Mouse (Mus musculus): ENCODE results near the gene Nppc. TPM values are rescaled to one million over a fixed set of nuclear protein-coding genes. Genes with fewer than 3 reads are reported as not detected.

The Nppc gene
- total and polyA plus RNA-seq, 3 experiments: not detected

DNA sequence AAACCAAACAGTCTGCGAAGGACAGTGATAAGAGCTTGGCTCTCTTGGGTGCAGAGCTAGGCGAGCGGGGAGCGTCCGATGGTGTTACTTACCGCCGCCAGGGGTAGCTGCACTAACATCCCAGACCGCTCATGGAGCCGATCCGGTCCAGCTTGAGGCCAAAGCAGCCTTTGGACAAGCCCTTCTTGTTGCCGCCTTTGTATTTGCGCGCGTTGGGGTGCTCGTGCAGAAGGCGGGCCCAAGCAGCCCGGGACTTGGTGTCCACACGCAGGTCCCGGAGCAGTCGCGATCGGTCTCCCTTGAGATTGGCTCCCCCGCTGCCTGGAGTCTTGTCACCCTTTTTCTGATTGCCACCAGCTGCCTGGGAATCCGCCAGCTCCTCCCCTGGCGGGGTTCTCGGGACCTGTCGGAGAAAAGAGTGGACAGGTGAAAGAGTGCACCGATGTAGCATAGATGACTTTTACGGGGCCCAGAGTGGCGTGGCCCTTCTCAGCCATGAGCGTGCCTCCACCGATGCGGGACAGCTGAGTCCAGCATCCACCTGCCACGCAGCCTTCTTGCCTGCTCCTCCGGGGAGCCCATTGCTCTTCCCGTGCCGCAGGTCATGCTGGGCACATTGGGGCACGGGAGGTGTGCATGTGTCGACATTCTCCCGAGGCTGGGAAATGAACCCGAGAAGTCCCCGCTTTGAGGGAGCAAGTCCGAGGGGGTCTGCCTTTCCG lies 658 bp downstream of the Nppc start:
- H3K27me3 ChIP-seq (ENCODE audit: control insufficient read depth in 1 of 2, insufficient read depth in 2 of 2, low read length in 2 of 2): peaks cover 0 to 3% of the 10 kb centered on the region in 2 experiments; a peak in 1 of 4 replicates
- TF ChIP-seq EP300 (IDR thresholded peaks at IDR 0.05; ENCODE audit: low read depth in 1 of 2, low read length in 2 of 2): no peak
- no peak for TF ChIP-seq GABPA (IDR thresholded peaks at IDR 0.05; ENCODE audit: low read depth, low read length)
- no peak for TF ChIP-seq SMC3 (IDR thresholded peaks at IDR 0.05; ENCODE audit: low read depth, low read length)
- no peak for TF ChIP-seq ELF1 (IDR thresholded peaks at IDR 0.05; ENCODE audit: low read depth, low read length)
- no peak for TF ChIP-seq NRF1 (IDR thresholded peaks at IDR 0.05; ENCODE audit: insufficient read depth, low read depth, low read length, poor library complexity, severe bottlenecking)
- TF ChIP-seq CHD1 (IDR thresholded peaks at IDR 0.05; ENCODE audit: low read depth, low read length): no peak
- no peak for TF ChIP-seq MAZ (IDR thresholded peaks at IDR 0.05; ENCODE audit: low read depth, low read length)
- no peak for TF ChIP-seq ETS1 (IDR thresholded peaks at IDR 0.05; ENCODE audit: low read depth, low read length)
- TF ChIP-seq SIN3A (IDR thresholded peaks at IDR 0.05; ENCODE audit: low read length): no peak
- TF ChIP-seq GATA1 (IDR thresholded peaks at IDR 0.05; ENCODE audit: low read depth, low read length): no peak
- TF ChIP-seq MAX (IDR thresholded peaks at IDR 0.05; ENCODE audit: low read length): no peak
- no peak for TF ChIP-seq POLR2AphosphoS5 (IDR thresholded peaks at IDR 0.05; ENCODE audit: borderline replicate concordance, low read depth, low read length)
- TF ChIP-seq ZC3H11A (IDR thresholded peaks at IDR 0.05; ENCODE audit: low read depth, low read length): no peak
- no peak for DNase-seq (ENCODE audit: low read depth, low spot score)
- H3K79me2 ChIP-seq (ENCODE audit: control insufficient read depth, insufficient read depth, low read length, poor library complexity): no peaks in the 10 kb centered on the region
- no peak overlapping the region for H3K4me3 ChIP-seq (ENCODE audit: control insufficient read depth in 1 of 2, insufficient read depth in 1 of 2, low read depth in 2 of 2, low read length in 2 of 2)
- H3K27ac ChIP-seq (ENCODE audit: control insufficient read depth, low read depth, low read length): no peak overlapping the region
- no peaks in the 10 kb centered on the region for H3K36me3 ChIP-seq (ENCODE audit: control insufficient read depth in 1 of 2, insufficient read depth in 2 of 2, low read length in 2 of 2)
- H3K4me1 ChIP-seq (ENCODE audit: control insufficient read depth in 1 of 2, insufficient read depth in 2 of 2, low read length in 2 of 2): no peaks in the 10 kb centered on the region; a peak in 1 of 4 replicates
- no peak overlapping the region for H3K9ac ChIP-seq (ENCODE audit: control insufficient read depth, low read depth, low read length, poor library complexity, severe bottlenecking)
- H3K9me3 ChIP-seq (replicated peaks; ENCODE audit: insufficient read depth, low read length): no peaks in the 10 kb centered on the region

- TF ChIP-seq MYC (IDR thresholded peaks at IDR 0.05; ENCODE audit: low read depth, low read length) (no peak), E2F4 (IDR thresholded peaks at IDR 0.05; ENCODE audit: borderline replicate concordance, low read depth, low read length) (no peak), SMC3 (IDR thresholded peaks at IDR 0.05; ENCODE audit: low read depth, low read length) (no peak)
- Histone ChIP-seq H3K4me1 (ENCODE audit: control insufficient read depth in 1 of 2, insufficient read depth in 2 of 2, low read length in 2 of 2) (no peaks in the 10 kb centered on the region; a peak in 1 of 4 replicates), H3K27me3 (ENCODE audit: control insufficient read depth in 1 of 2, insufficient read depth in 2 of 2, low read length in 2 of 2) (no peaks in the 10 kb centered on the region; a peak in 1 of 4 replicates), H3K36me3 (ENCODE audit: control insufficient read depth in 1 of 2, insufficient read depth in 2 of 2, low read length in 2 of 2) (peaks cover 0 to 2% of the 10 kb centered on the region in 2 experiments; a peak in 1 of 4 replicates), H3K4me3 (ENCODE audit: control insufficient read depth in 1 of 2, insufficient read depth in 1 of 2, low read depth in 2 of 2, low read length in 2 of 2) (no peak overlapping the region), H3K9ac (ENCODE audit: control insufficient read depth, low read depth, low read length, poor library complexity, severe bottlenecking) (no peak overlapping the region), H3K27ac (ENCODE audit: control insufficient read depth, low read depth, low read length) (no peak overlapping the region), H3K79me2 (ENCODE audit: control insufficient read depth, insufficient read depth, low read length, poor library complexity) (no peaks in the 10 kb centered on the region), H3K9me3 (replicated peaks; ENCODE audit: insufficient read depth, low read length) (no peaks in the 10 kb centered on the region)
- DNase-seq (ENCODE audit: low read depth, low spot score): no peak
These were observed 5.3 kb downstream of the Nppc start for GRCm38 (mm10) chr1:86665091-86665490.
